Mouse (Mus musculus) MEL (cell line): ENCODE measurements at regions not wholly inside any gene's neighbourhood (a gene's known extent, or its start where the extent isn't known, plus 50 kb on each side); places are given as distances from the start of the nearest gene placed in this dataset.

ENCODE experiments used
- CHD2 ChIP-seq: IDR thresholded peaks from 2 replicates; pipeline ENCODE4 v1.6.1; 2011; ENCODE audit warnings: low read length, improper control_type of control experiment
- CTCF ChIP-seq, 3 experiments: IDR thresholded peaks in 2 of 3; conservative IDR thresholded peaks in 1 of 3; 2 replicates each; pipeline ENCODE4 v1.5.1; 2011 to 2012; ENCODE audit warnings: low read length in 3 of 3, low read depth in 2 of 3, mild to moderate bottlenecking in 2 of 3, improper control_type of control experiment in 1 of 3, inconsistent platforms in 1 of 3, mixed read lengths in 1 of 3, moderate library complexity in 1 of 3; ENCODE audit not compliant: control insufficient read depth in 1 of 3, insufficient read depth in 1 of 3, poor library complexity in 1 of 3, severe bottlenecking in 1 of 3
- ELF1 ChIP-seq: IDR thresholded peaks from 2 replicates; pipeline ENCODE4 v1.6.1; 2014; ENCODE audit warnings: low read depth, mild to moderate bottlenecking, inconsistent platforms, low read length, improper control_type of control experiment, moderate library complexity
- EP300 ChIP-seq, 2 experiments: IDR thresholded peaks; 2 replicates each; pipeline ENCODE4 v1.6.1; 2011; ENCODE audit warnings: improper control_type of control experiment in 2 of 2, low read length in 2 of 2, low read depth in 1 of 2, mild to moderate bottlenecking in 1 of 2
- ETS1 ChIP-seq: IDR thresholded peaks from 2 replicates; pipeline ENCODE4 v1.6.1; 2012; ENCODE audit warnings: low read depth, mild to moderate bottlenecking, inconsistent platforms, low read length, improper control_type of control experiment, moderate library complexity
- JUND ChIP-seq: IDR thresholded peaks from 2 replicates; pipeline ENCODE4 v1.6.1; 2011; ENCODE audit warnings: low read depth, mild to moderate bottlenecking, improper control_type of control experiment, low read length
- POLR2A ChIP-seq, 2 experiments: IDR thresholded peaks; 2 replicates each; pipeline ENCODE4 v1.6.1; 2011 to 2012; ENCODE audit warnings: low read length in 2 of 2, mild to moderate bottlenecking in 2 of 2, control low read depth in 1 of 2, improper control_type of control experiment in 1 of 2, low read depth in 1 of 2, moderate library complexity in 1 of 2; ENCODE audit not compliant: control insufficient read depth in 1 of 2, insufficient read depth in 1 of 2, poor library complexity in 1 of 2
- RCOR1 ChIP-seq: IDR thresholded peaks from 2 replicates; pipeline ENCODE4 v1.6.1; 2012; ENCODE audit warnings: low read depth, mild to moderate bottlenecking, inconsistent platforms, low read length, improper control_type of control experiment
- TAL1 ChIP-seq: IDR thresholded peaks from 2 replicates; pipeline ENCODE4 v1.6.1; 2012; ENCODE audit warnings: mild to moderate bottlenecking, inconsistent platforms, low read length, moderate library complexity, mixed read lengths
- TCF12 ChIP-seq: IDR thresholded peaks from 2 replicates; pipeline ENCODE4 v1.6.1; 2014; ENCODE audit warnings: low read depth, mild to moderate bottlenecking, inconsistent platforms, low read length, improper control_type of control experiment, moderate library complexity
- USF1 ChIP-seq: IDR thresholded peaks from 2 replicates; pipeline ENCODE4 v1.6.1; 2014; ENCODE audit warnings: low read depth, mild to moderate bottlenecking, inconsistent platforms, low read length, improper control_type of control experiment, moderate library complexity
- ZC3H11A ChIP-seq: IDR thresholded peaks from 2 replicates; pipeline ENCODE4 v1.6.1; 2012; ENCODE audit warnings: low read depth, mild to moderate bottlenecking, inconsistent platforms, low read length, improper control_type of control experiment
- ZKSCAN1 ChIP-seq: IDR thresholded peaks from 2 replicates; pipeline ENCODE4 v1.6.1; 2012; ENCODE audit warnings: low read depth, mild to moderate bottlenecking, inconsistent platforms, low read length, improper control_type of control experiment, moderate library complexity

GRCm38 (mm10) chr12:112306208-112306607, 160.2 kb downstream of the Kif26a start:
- TF ChIP-seq JUND (no peak), CTCF (IDR thresholded peaks at IDR 0.05 in 2 of 3, conservative IDR thresholded peaks at IDR 0.05 in 1 of 3; ENCODE audit: control insufficient read depth in 1 of 3, insufficient read depth in 1 of 3, low read depth in 2 of 3, low read length in 3 of 3, poor library complexity in 1 of 3, severe bottlenecking in 1 of 3) (no peak), CHD2 (no peak), TCF12 (no peak), ELF1 (no peak), RCOR1 (no peak), EP300 (IDR thresholded peaks at IDR 0.05; ENCODE audit: low read depth in 1 of 2, low read length in 2 of 2) (no peak), USF1 (no peak), POLR2A (IDR thresholded peaks at IDR 0.05; ENCODE audit: control insufficient read depth in 1 of 2, insufficient read depth in 1 of 2, low read depth in 1 of 2, low read length in 2 of 2, poor library complexity in 1 of 2) (no peak), ZC3H11A (no peak), TAL1 (no peak), ZKSCAN1 (no peak), ETS1 (no peak)
